Mouse (Mus musculus) intestine, embryonic 14.5 days (tissue): ENCODE measurements around the gene Smim5. TPM values are rescaled to one million over a fixed set of nuclear protein-coding genes. Genes with fewer than 3 reads are reported as not detected.
"Not testable (repeated sequence)": the region's sequence is repeated elsewhere in the genome, so short reads cannot be mapped to it uniquely, and the experiment has no call there.

Source experiments
- ATAC-seq: fragments of 200-750 bp; cut with Nextera tagmentation; replicated peaks from 2 replicates; pipeline ENCODE4 v1.8.0; 2017; ENCODE audit warnings: low read depth, moderate number of reproducible peaks, moderate TSS enrichment, moderate library complexity; ENCODE audit not compliant: low FRiP score, low TSS enrichment
- DNase-seq: peaks from one replicate; pipeline ENCODE4 v3.0.0-alpha.2; 2018; ENCODE audit warnings: low spot score
- H3K27ac ChIP-seq: fragments of 300-500 bp; sonication (generic); 2 replicates; pipeline ENCODE4 v1.5.1; 2014; ENCODE audit warnings: low read depth, mild to moderate bottlenecking, control low read depth
- H3K27me3 ChIP-seq: fragments of 300-500 bp; sonication (generic); replicated peaks from 2 replicates; pipeline ENCODE4 v1.6.1; 2014; ENCODE audit warnings: low read length, control low read depth; ENCODE audit not compliant: control insufficient read depth, insufficient read depth
- H3K36me3 ChIP-seq: fragments of 300-500 bp; sonication (generic); 2 replicates; pipeline ENCODE4 v1.6.1; 2014; ENCODE audit warnings: low read length, control low read depth; ENCODE audit not compliant: control insufficient read depth, insufficient read depth
- H3K4me1 ChIP-seq: fragments of 300-500 bp; sonication (generic); replicated peaks from 2 replicates; pipeline ENCODE4 v1.6.1; 2014; ENCODE audit warnings: low read length, control low read depth, mixed read lengths; ENCODE audit not compliant: control insufficient read depth, insufficient read depth
- H3K4me2 ChIP-seq: fragments of 300-500 bp; sonication (generic); 2 replicates; pipeline ENCODE4 v1.6.1; 2014; ENCODE audit warnings: low read length
- H3K4me3 ChIP-seq: fragments of 300-500 bp; sonication (generic); 2 replicates; pipeline ENCODE4 v1.5.1; 2014; ENCODE audit warnings: low read depth, low read length, control low read depth, mixed read lengths
- H3K9ac ChIP-seq: fragments of 300-500 bp; sonication (generic); 2 replicates; pipeline ENCODE4 v1.6.1; 2014; ENCODE audit warnings: mild to moderate bottlenecking, low read length
- H3K9me3 ChIP-seq: fragments of 300-500 bp; sonication (generic); 2 replicates; pipeline ENCODE4 v1.6.1; 2016; ENCODE audit warnings: low read length, control low read depth; ENCODE audit not compliant: control insufficient read depth
- WGBS: fragments of 180-500 bp; shearing (Covaris S2); extraction: QIAGEN DNeasy Blood & Tissue Kit; methylation state at CpG from one replicate; pipeline ENCODE4 v1.1.7; 2014; 5-methylcytosine and 5-hydroxymethylcytosine counted together
- polyA plus RNA-seq: library from polyadenylated mRNA; unstranded; fragments of >200 nt; fragmentation: Nextera tagmentation; extraction: Ambion mirVana; gene quantifications from 2 replicates; pipeline ENCODE4 v1.2.1, GENCODE M21; 2014

Smim5 gene
- 1.1 and 2.5 TPM in 2 replicates for polyA plus RNA-seq

- WGBS: 31% methylated on average over 16 of the region's 16 CpGs
- DNase-seq: peak; percentile 70
- H3K4me1 ChIP-seq: peaks cover 27% of the 10 kb centered on the region
Measured at GRCm38 (mm10) chr11:115899486-115900266, at the start of gene Smim5. Smim5 (plus strand) TSS chr11:115899966.

GRCm38 (mm10) chr11:115854674-115855073 lies 45.1 kb upstream of the Smim5 start:
- no peak for ATAC-seq
- 86% methylated on average over 6 of the region's 6 CpGs for WGBS

More at GRCm38 (mm10) chr11:115899486-115900266, at the start of gene Smim5:
- Histone ChIP-seq H3K27me3 (no peaks in the 10 kb centered on the region), H3K9me3 (no peaks in the 10 kb centered on the region), H3K36me3 (peaks cover 13% of the 10 kb centered on the region), H3K9ac (no peak within 1 kb of the TSS), H3K4me3 (no peak within 1 kb of the TSS), H3K4me2 (no peak within 1 kb of the TSS), H3K27ac (no peak within 1 kb of the TSS)
- peak; percentile 32 for ATAC-seq

GRCm38 (mm10) chr11:115857146-115857545 lies 42.6 kb upstream of the Smim5 start:
- H3K4me2 ChIP-seq, DNase-seq, H3K4me1 ChIP-seq, H3K4me3 ChIP-seq, ATAC-seq, H3K9ac ChIP-seq, H3K27ac ChIP-seq, H3K9me3 ChIP-seq: not testable (repeated sequence)
- 0 out of 2 replicates have a peak, but pooled peaks cover 17% of the 10 kb centered on the region for H3K36me3 ChIP-seq
- 94% methylated on average over 4 of the region's 4 CpGs for WGBS
- H3K27me3 ChIP-seq: peaks cover 40% of the 10 kb centered on the region

More at GRCm38 (mm10) chr11:115854674-115855073, 45.1 kb upstream of the Smim5 start:
- Histone ChIP-seq H3K27me3 (peaks cover 21% of the 10 kb centered on the region), H3K4me3 (no peak overlapping the region), H3K9ac (no peak overlapping the region), H3K36me3 (peaks cover 34% of the 10 kb centered on the region; the same call in 1 of the 2 replicates), H3K27ac (no peak overlapping the region), H3K4me2 (no peak overlapping the region), H3K4me1 (peaks cover 6% of the 10 kb centered on the region), H3K9me3 (0 out of 2 replicates have a peak, but pooled peaks cover 5% of the 10 kb centered on the region)
- DNase-seq: no peak

- peaks cover 6% of the 10 kb centered on the region for H3K4me1 ChIP-seq
- H3K4me2 ChIP-seq: no peak overlapping the region
- H3K4me3 ChIP-seq: no peak overlapping the region
- H3K27me3 ChIP-seq: peaks cover 40% of the 10 kb centered on the region
- 0 out of 2 replicates have a peak, but pooled peaks cover 5% of the 10 kb centered on the region for H3K9me3 ChIP-seq
- 68% methylated on average over 13 of the region's 13 CpGs for WGBS
- ATAC-seq (no peak), DNase-seq (no peak)
- H3K27ac ChIP-seq: no peak overlapping the region
- H3K9ac ChIP-seq: no peak overlapping the region
- H3K36me3 ChIP-seq: 0 out of 2 replicates have a peak, but pooled peaks cover 13% of the 10 kb centered on the region
Measured at GRCm38 (mm10) chr11:115857936-115858335, 41.8 kb upstream of the Smim5 start.

- H3K4me1 ChIP-seq: peaks cover 6% of the 10 kb centered on the region
- H3K9me3 ChIP-seq: 0 out of 2 replicates have a peak, but pooled peaks cover 5% of the 10 kb centered on the region
- ATAC-seq: no peak
- peak within 1 kb of the TSS; percentile 35 for H3K4me3 ChIP-seq
- peak within 1 kb of the TSS; percentile 59 for H3K4me2 ChIP-seq
- DNase-seq: no peak
- 23% methylated on average over 27 of the region's 27 CpGs for WGBS
- H3K27ac ChIP-seq: no peak within 1 kb of the TSS
- H3K36me3 ChIP-seq: 0 out of 2 replicates have a peak, but pooled peaks cover 12% of the 10 kb centered on the region
- peak within 1 kb of the TSS; percentile 11; the same call in 1 of the 2 replicates for H3K9ac ChIP-seq
- peaks cover 40% of the 10 kb centered on the region for H3K27me3 ChIP-seq
Measured at GRCm38 (mm10) chr11:115858354-115858753, 41.4 kb upstream of the Smim5 start, which contains the start of gene Myo15b. Myo15b (plus strand) TSS chr11:115858406.

GRCm38 (mm10) chr11:115859143-115859945 lies 40.4 kb upstream of the Smim5 start:
- DNase-seq (peak; percentile 88), ATAC-seq (peak; percentile 86)
- Histone ChIP-seq H3K27me3 (peaks cover 40% of the 10 kb centered on the region), H3K27ac (no peak overlapping the region), H3K4me3 (peak overlapping the region; percentile 35), H3K36me3 (0 out of 2 replicates have a peak, but pooled peaks cover 3% of the 10 kb centered on the region), H3K9me3 (0 out of 2 replicates have a peak, but pooled peaks cover 5% of the 10 kb centered on the region), H3K4me2 (peak overlapping the region; percentile 59), H3K4me1 (peaks cover 6% of the 10 kb centered on the region), H3K9ac (peak overlapping the region; percentile 11; the same call in 1 of the 2 replicates)
- 2% methylated on average over 66 of the region's 75 CpGs for WGBS

GRCm38 (mm10) chr11:115863895-115864294 lies 35.9 kb upstream of the Smim5 start:
- WGBS: 81% methylated on average over 8 of the region's 8 CpGs
- Histone ChIP-seq H3K4me2 (no peak overlapping the region), H3K27me3 (peaks cover 25% of the 10 kb centered on the region), H3K27ac (no peak overlapping the region), H3K4me1 (peaks cover 4% of the 10 kb centered on the region), H3K9ac (no peak overlapping the region), H3K36me3 (no peaks in the 10 kb centered on the region), H3K4me3 (no peak overlapping the region), H3K9me3 (no peaks in the 10 kb centered on the region)
- ATAC-seq (no peak), DNase-seq (no peak)

GRCm38 (mm10) chr11:115869393-115869792 lies 30.4 kb upstream of the Smim5 start:
- ATAC-seq: peak; percentile 68
- no peak overlapping the region for H3K27ac ChIP-seq
- no peak for DNase-seq
- H3K4me3 ChIP-seq: no peak overlapping the region
- H3K36me3 ChIP-seq: no peaks in the 10 kb centered on the region
- no peaks in the 10 kb centered on the region for H3K4me1 ChIP-seq
- no peak overlapping the region for H3K9ac ChIP-seq
- no peaks in the 10 kb centered on the region for H3K27me3 ChIP-seq
- WGBS: 78% methylated on average over 8 of the region's 8 CpGs
- no peaks in the 10 kb centered on the region for H3K9me3 ChIP-seq
- H3K4me2 ChIP-seq: no peak overlapping the region
